Mouse (Mus musculus): ENCODE measurements around the gene Dchs1. TPM values are rescaled to one million over a fixed set of nuclear protein-coding genes. Genes with fewer than 3 reads are reported as not detected.

Gene Dchs1
- polyA plus RNA-seq (2015; fragmentation: Nextera tagmentation; extraction: Ambion mirVana): 4.9 and 5.2 TPM in 2 replicates

GRCm38 (mm10) chr7:105787285-105788140 is at the start of gene Dchs1:
TSS of gene Dchs1 (minus strand) at chr7:105787654.
- WGBS: under 1% methylated on average over 51 of the region's 97 CpGs
- H3K36me3 ChIP-seq (ENCODE audit: control insufficient read depth, insufficient read depth, low read length): no peaks in the 10 kb centered on the region
- no peaks in the 10 kb centered on the region; the same call in 1 of the 2 replicates for H3K27me3 ChIP-seq (replicated peaks; ENCODE audit: control insufficient read depth, insufficient read depth, low read length)
- H3K27ac ChIP-seq (ENCODE audit: low read length): peak within 1 kb of the TSS; percentile 78
- H3K4me3 ChIP-seq (ENCODE audit: low read length): peak within 1 kb of the TSS; percentile 72
- H3K9ac ChIP-seq (ENCODE audit: low read depth, low read length): peak within 1 kb of the TSS; percentile 85
- H3K4me2 ChIP-seq (ENCODE audit: low read depth, low read length): peak within 1 kb of the TSS; percentile 69
- H3K4me1 ChIP-seq (ENCODE audit: control insufficient read depth, insufficient read depth, low read length): peaks cover 20% of the 10 kb centered on the region; the same call in 1 of the 2 replicates
- peak; percentile 77 for ATAC-seq
- no peaks in the 10 kb centered on the region for H3K9me3 ChIP-seq (ENCODE audit: control insufficient read depth, low read length)

GRCm38 (mm10) chr7:105824281-105824680 is 36.8 kb upstream of the Dchs1 start:
- Histone ChIP-seq H3K9me3 (ENCODE audit: control insufficient read depth, low read length) (no peaks in the 10 kb centered on the region), H3K36me3 (ENCODE audit: control insufficient read depth, insufficient read depth, low read length) (no peaks in the 10 kb centered on the region), H3K4me3 (ENCODE audit: low read length) (no peak overlapping the region), H3K9ac (ENCODE audit: low read depth, low read length) (no peak overlapping the region), H3K4me2 (ENCODE audit: low read depth, low read length) (no peak overlapping the region), H3K27me3 (replicated peaks; ENCODE audit: control insufficient read depth, insufficient read depth, low read length) (no peaks in the 10 kb centered on the region), H3K27ac (ENCODE audit: low read length) (no peak overlapping the region), H3K4me1 (ENCODE audit: control insufficient read depth, insufficient read depth, low read length) (no peaks in the 10 kb centered on the region)
- WGBS: 81% methylated on average over 7 of the region's 7 CpGs
- ATAC-seq: no peak

- 0% methylated on average over 1 of the region's 1 CpGs for WGBS
- Histone ChIP-seq H3K4me1 (ENCODE audit: control insufficient read depth, insufficient read depth, low read length) (no peaks in the 10 kb centered on the region), H3K36me3 (ENCODE audit: control insufficient read depth, insufficient read depth, low read length) (no peaks in the 10 kb centered on the region), H3K9me3 (ENCODE audit: control insufficient read depth, low read length) (no peaks in the 10 kb centered on the region), H3K4me2 (ENCODE audit: low read depth, low read length) (no peak overlapping the region), H3K27ac (ENCODE audit: low read length) (no peak overlapping the region), H3K9ac (ENCODE audit: low read depth, low read length) (no peak overlapping the region), H3K27me3 (replicated peaks; ENCODE audit: control insufficient read depth, insufficient read depth, low read length) (no peaks in the 10 kb centered on the region), H3K4me3 (ENCODE audit: low read length) (no peak overlapping the region)
- no peak for ATAC-seq
These were observed 31.0 kb upstream of the Dchs1 start for GRCm38 (mm10) chr7:105818483-105818882.

- ATAC-seq: peak; percentile 34; the same call in 1 of the 2 replicates
- H3K27ac ChIP-seq (ENCODE audit: low read length): no peak overlapping the region
- no peaks in the 10 kb centered on the region for H3K4me1 ChIP-seq (ENCODE audit: control insufficient read depth, insufficient read depth, low read length)
- H3K4me3 ChIP-seq (ENCODE audit: low read length): no peak overlapping the region
- no peaks in the 10 kb centered on the region for H3K9me3 ChIP-seq (ENCODE audit: control insufficient read depth, low read length)
- no peaks in the 10 kb centered on the region for H3K27me3 ChIP-seq (replicated peaks; ENCODE audit: control insufficient read depth, insufficient read depth, low read length)
- no peak overlapping the region for H3K9ac ChIP-seq (ENCODE audit: low read depth, low read length)
- H3K36me3 ChIP-seq (ENCODE audit: control insufficient read depth, insufficient read depth, low read length): no peaks in the 10 kb centered on the region
- H3K4me2 ChIP-seq (ENCODE audit: low read depth, low read length): no peak overlapping the region
These were observed 29.3 kb upstream of the Dchs1 start for GRCm38 (mm10) chr7:105816736-105817135.

DNA sequence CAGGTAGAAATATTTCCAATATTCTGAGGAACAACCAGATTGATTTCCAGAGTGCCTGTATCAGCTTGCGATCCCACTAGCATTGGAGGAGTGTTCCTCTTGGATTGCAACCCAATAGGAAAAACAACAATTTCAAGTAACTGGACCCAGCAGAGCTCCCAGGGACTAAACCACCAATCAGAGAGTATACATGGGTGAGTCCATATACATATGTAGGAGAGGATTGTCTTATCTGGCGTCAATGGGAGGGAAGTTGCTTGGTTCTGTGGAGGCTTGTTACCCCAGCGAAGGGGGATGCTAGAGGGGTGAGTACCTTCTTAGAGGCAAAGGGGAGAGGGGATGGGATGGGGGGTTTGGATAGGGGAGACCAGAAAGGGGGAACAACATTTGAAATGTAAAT is 25.9 kb upstream of the Dchs1 start:
- no peaks in the 10 kb centered on the region for H3K9me3 ChIP-seq (ENCODE audit: control insufficient read depth, low read length)
- WGBS: 88% methylated on average over 3 of the region's 3 CpGs
- H3K27ac ChIP-seq (ENCODE audit: low read length): no peak overlapping the region
- peaks cover 6% of the 10 kb centered on the region; the same call in 1 of the 2 replicates for H3K4me1 ChIP-seq (ENCODE audit: control insufficient read depth, insufficient read depth, low read length)
- no peak overlapping the region for H3K9ac ChIP-seq (ENCODE audit: low read depth, low read length)
- H3K27me3 ChIP-seq (replicated peaks; ENCODE audit: control insufficient read depth, insufficient read depth, low read length): no peaks in the 10 kb centered on the region
- H3K4me3 ChIP-seq (ENCODE audit: low read length): no peak overlapping the region
- no peak for ATAC-seq
- H3K4me2 ChIP-seq (ENCODE audit: low read depth, low read length): no peak overlapping the region
- H3K36me3 ChIP-seq (ENCODE audit: control insufficient read depth, insufficient read depth, low read length): 0 out of 2 replicates have a peak, but pooled peaks cover 5% of the 10 kb centered on the region

GRCm38 (mm10) chr7:105812566-105812965 is 25.1 kb upstream of the Dchs1 start:
- Histone ChIP-seq H3K4me2 (ENCODE audit: low read depth, low read length) (no peak overlapping the region), H3K36me3 (ENCODE audit: control insufficient read depth, insufficient read depth, low read length) (peaks cover 6% of the 10 kb centered on the region; the same call in 1 of the 2 replicates), H3K9me3 (ENCODE audit: control insufficient read depth, low read length) (no peaks in the 10 kb centered on the region), H3K4me3 (ENCODE audit: low read length) (no peak overlapping the region), H3K27me3 (replicated peaks; ENCODE audit: control insufficient read depth, insufficient read depth, low read length) (no peaks in the 10 kb centered on the region), H3K27ac (ENCODE audit: low read length) (no peak overlapping the region), H3K9ac (ENCODE audit: low read depth, low read length) (no peak overlapping the region), H3K4me1 (ENCODE audit: control insufficient read depth, insufficient read depth, low read length) (peaks cover 6% of the 10 kb centered on the region; the same call in 1 of the 2 replicates)
- no peak for ATAC-seq
- WGBS: 84% methylated on average over 3 of the region's 3 CpGs

GRCm38 (mm10) chr7:105811516-105811915 is 24.1 kb upstream of the Dchs1 start:
- Histone ChIP-seq H3K9me3 (ENCODE audit: control insufficient read depth, low read length) (no peaks in the 10 kb centered on the region), H3K9ac (ENCODE audit: low read depth, low read length) (no peak overlapping the region), H3K4me3 (ENCODE audit: low read length) (peak overlapping the region; percentile 19; the same call in 1 of the 2 replicates), H3K27ac (ENCODE audit: low read length) (no peak overlapping the region), H3K27me3 (replicated peaks; ENCODE audit: control insufficient read depth, insufficient read depth, low read length) (no peaks in the 10 kb centered on the region), H3K36me3 (ENCODE audit: control insufficient read depth, insufficient read depth, low read length) (peaks cover 8% of the 10 kb centered on the region; the same call in 1 of the 2 replicates), H3K4me1 (ENCODE audit: control insufficient read depth, insufficient read depth, low read length) (peaks cover 6% of the 10 kb centered on the region; the same call in 1 of the 2 replicates), H3K4me2 (ENCODE audit: low read depth, low read length) (0 out of 2 replicates have a peak overlapping the region, but pooled peaks have one; percentile 32)
- ATAC-seq: 0 out of 2 replicates have a peak, but pooled peaks have one; percentile 2

DNA sequence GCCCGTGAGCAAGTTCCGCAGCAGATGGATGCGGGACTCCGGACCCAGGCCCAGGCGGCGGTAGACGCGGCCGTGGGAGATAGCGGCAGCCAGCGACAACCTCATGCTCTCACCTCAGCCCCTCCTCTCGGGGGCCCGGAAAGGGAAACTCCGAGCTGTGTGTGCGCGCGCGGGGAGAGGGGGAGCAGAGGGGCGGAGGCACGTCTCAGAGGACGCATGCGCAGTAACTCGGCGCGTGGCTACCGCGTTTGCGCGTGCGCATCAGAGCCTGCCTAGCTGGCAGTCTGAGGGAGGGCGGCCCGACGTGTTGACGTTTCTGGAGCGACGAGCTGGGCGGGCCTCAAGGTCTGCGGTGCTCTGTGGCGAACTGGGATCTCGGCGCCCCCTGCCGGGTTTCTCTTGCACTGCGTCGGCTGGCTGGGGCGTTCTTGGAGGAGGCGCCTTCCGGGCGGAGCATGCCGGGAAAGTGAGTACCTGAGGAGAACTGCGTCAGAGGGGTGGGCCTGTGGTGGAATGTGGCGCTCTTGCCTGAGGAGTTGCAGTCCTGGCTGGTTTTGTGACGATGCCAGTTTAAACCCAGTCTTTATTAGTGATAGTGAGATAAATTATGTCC is 23.5 kb upstream of the Dchs1 start, which contains the start of gene Mrpl17:
Gene Mrpl17 (minus strand): TSS at position 223 of the 613 bp plus-strand sequence.
- H3K9ac ChIP-seq (ENCODE audit: low read depth, low read length): peak within 1 kb of the TSS; percentile 98
- ATAC-seq: peak; percentile 98
- peaks cover 6% of the 10 kb centered on the region; the same call in 1 of the 2 replicates for H3K4me1 ChIP-seq (ENCODE audit: control insufficient read depth, insufficient read depth, low read length)
- H3K36me3 ChIP-seq (ENCODE audit: control insufficient read depth, insufficient read depth, low read length): peaks cover 8% of the 10 kb centered on the region; the same call in 1 of the 2 replicates
- peak within 1 kb of the TSS; percentile 91 for H3K27ac ChIP-seq (ENCODE audit: low read length)
- under 1% methylated on average over 52 of the region's 52 CpGs for WGBS
- no peaks in the 10 kb centered on the region for H3K9me3 ChIP-seq (ENCODE audit: control insufficient read depth, low read length)
- peak within 1 kb of the TSS; percentile 95 for H3K4me3 ChIP-seq (ENCODE audit: low read length)
- no peaks in the 10 kb centered on the region for H3K27me3 ChIP-seq (replicated peaks; ENCODE audit: control insufficient read depth, insufficient read depth, low read length)
- peak within 1 kb of the TSS; percentile 49 for H3K4me2 ChIP-seq (ENCODE audit: low read depth, low read length)

DNA sequence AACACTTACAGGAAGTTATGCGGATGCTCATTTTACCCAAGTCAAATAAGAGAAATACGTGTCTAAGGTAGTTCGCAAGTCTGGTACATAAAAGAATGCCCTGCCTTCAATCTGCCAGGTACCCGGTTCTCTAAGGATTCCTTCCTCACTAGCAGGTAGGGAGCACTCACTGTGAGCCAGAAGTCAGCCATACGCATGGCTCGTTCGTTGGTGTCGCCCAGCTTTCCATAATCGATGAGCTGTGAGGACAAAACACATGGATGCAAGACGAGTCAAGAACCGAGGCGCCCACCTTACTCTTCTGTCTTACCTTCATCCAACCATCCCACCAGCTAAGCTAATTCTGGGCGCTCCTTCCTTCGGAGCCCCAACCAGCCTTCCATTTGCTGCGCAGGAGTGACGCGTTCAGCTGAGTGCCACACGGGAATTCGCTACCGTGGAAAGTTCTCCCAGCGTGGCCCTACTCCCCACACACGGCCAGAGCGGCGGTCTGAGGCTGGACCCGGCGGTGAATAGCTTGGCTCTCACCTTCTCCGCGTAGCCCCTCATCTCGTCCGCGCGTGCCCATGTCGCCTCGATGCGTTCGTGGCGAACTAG is 22.9 kb upstream of the Dchs1 start:
- Histone ChIP-seq H3K4me3 (ENCODE audit: low read length) (peak overlapping the region; percentile 95), H3K27me3 (replicated peaks; ENCODE audit: control insufficient read depth, insufficient read depth, low read length) (no peaks in the 10 kb centered on the region), H3K4me1 (ENCODE audit: control insufficient read depth, insufficient read depth, low read length) (peaks cover 6% of the 10 kb centered on the region; the same call in 1 of the 2 replicates), H3K36me3 (ENCODE audit: control insufficient read depth, insufficient read depth, low read length) (peaks cover 8% of the 10 kb centered on the region; the same call in 1 of the 2 replicates), H3K9me3 (ENCODE audit: control insufficient read depth, low read length) (no peaks in the 10 kb centered on the region), H3K9ac (ENCODE audit: low read depth, low read length) (peak overlapping the region; percentile 98), H3K4me2 (ENCODE audit: low read depth, low read length) (peak overlapping the region; percentile 49), H3K27ac (ENCODE audit: low read length) (peak overlapping the region; percentile 91)
- WGBS: 2% methylated on average over 37 of the region's 37 CpGs
- ATAC-seq: no peak; the same call in 1 of the 2 replicates
